Mouse (Mus musculus): ENCODE measurements around the gene Faf2. TPM values are rescaled to one million over a fixed set of nuclear protein-coding genes. Genes with fewer than 3 reads are reported as not detected.
A peak's percentile ranks its signal among the peaks of the same experiment; 100 is the strongest.
"Not testable (repeated sequence)": the region's sequence is repeated elsewhere in the genome, so short reads cannot be mapped to it uniquely, and the experiment has no call there.

Faf2 gene
- total RNA-seq, 2 experiments from 2014 or later, result 74.4 to 84.7 TPM

GRCm38 (mm10) chr13:54605426-54605825 is 16.2 kb upstream of the Faf2 start:
- no peak for DNase-seq

GRCm38 (mm10) chr13:54607204-54607603 is 14.4 kb upstream of the Faf2 start:
- no peak for DNase-seq

- DNase-seq, result no peak
These were observed 13.6 kb upstream of the Faf2 start for GRCm38 (mm10) chr13:54608002-54608401.

- DNase-seq, result peak in 1 of 2 experiments; percentile 17
These were observed 12.9 kb upstream of the Faf2 start for GRCm38 (mm10) chr13:54608666-54609065.

GRCm38 (mm10) chr13:54609301-54609700 is 12.3 kb upstream of the Faf2 start:
- DNase-seq, result no peak

- DNase-seq, result peak; percentile 39 to 40
These were observed 11.0 kb upstream of the Faf2 start for GRCm38 (mm10) chr13:54610613-54610971.

- DNase-seq, result peak; percentile 93 to 96
These were observed 10.4 kb upstream of the Faf2 start, which contains the start of gene Cltb for GRCm38 (mm10) chr13:54610972-54611754. Gene Cltb, minus strand, starts transcription at chr13:54611344.

- DNase-seq, result not testable (repeated sequence)
These were observed 8.4 kb upstream of the Faf2 start for GRCm38 (mm10) chr13:54613141-54613540.

- DNase-seq, result no peak
These were observed 5.3 kb upstream of the Faf2 start for GRCm38 (mm10) chr13:54616307-54616706.

GRCm38 (mm10) chr13:54616998-54617397 is 4.6 kb upstream of the Faf2 start:
- no peak for DNase-seq

- no peak for DNase-seq
These were observed 457 bp downstream of the Faf2 start for GRCm38 (mm10) chr13:54621960-54622521.

GRCm38 (mm10) chr13:54629128-54629527 is 7.5 kb downstream of the Faf2 start:
- no peak for DNase-seq

- DNase-seq, result no peak
These were observed 11.2 kb downstream of the Faf2 start for GRCm38 (mm10) chr13:54632731-54633277.

- no peak for DNase-seq
These were observed 13.4 kb downstream of the Faf2 start for GRCm38 (mm10) chr13:54635011-54635410.

- no peak for DNase-seq
These were observed 28.9 kb downstream of the Faf2 start for GRCm38 (mm10) chr13:54650461-54650860.

GRCm38 (mm10) chr13:54660877-54661276 is 39.3 kb downstream of the Faf2 start:
- no peak for DNase-seq

- DNase-seq, result no peak
These were observed 39.8 kb downstream of the Faf2 start for GRCm38 (mm10) chr13:54661358-54661757.

- DNase-seq, result no peak
These were observed 42.4 kb downstream of the Faf2 start for GRCm38 (mm10) chr13:54663999-54664398.

GRCm38 (mm10) chr13:54664509-54664908 is 42.9 kb downstream of the Faf2 start:
- DNase-seq, result peak in 1 of 2 experiments; percentile 48

GRCm38 (mm10) chr13:54665062-54665461 is 43.5 kb downstream of the Faf2 start:
- no peak for DNase-seq

GRCm38 (mm10) chr13:54670491-54670890 is 48.9 kb downstream of the Faf2 start:
- no peak for DNase-seq

- no peak for DNase-seq
These were observed 54.5 kb downstream of the Faf2 start for GRCm38 (mm10) chr13:54675895-54676590.

- no peak for DNase-seq
These were observed 56.7 kb downstream of the Faf2 start for GRCm38 (mm10) chr13:54678263-54678662.

Measured in adrenal gland, postnatal 36 days (tissue).